Mouse (Mus musculus) heart, postnatal 0 days (tissue): ENCODE data around the gene Calml3.

Experiments
- CTCF ChIP-seq: IDR thresholded peaks from 2 replicates; pipeline ENCODE4 v1.5.1; 2016; ENCODE audit warnings: antibody characterized with exemption, control low read depth, low read depth
- EP300 ChIP-seq: IDR thresholded peaks from 2 replicates; pipeline ENCODE4 v1.6.1; 2016; ENCODE audit warnings: antibody characterized with exemption, low read depth

DNA sequence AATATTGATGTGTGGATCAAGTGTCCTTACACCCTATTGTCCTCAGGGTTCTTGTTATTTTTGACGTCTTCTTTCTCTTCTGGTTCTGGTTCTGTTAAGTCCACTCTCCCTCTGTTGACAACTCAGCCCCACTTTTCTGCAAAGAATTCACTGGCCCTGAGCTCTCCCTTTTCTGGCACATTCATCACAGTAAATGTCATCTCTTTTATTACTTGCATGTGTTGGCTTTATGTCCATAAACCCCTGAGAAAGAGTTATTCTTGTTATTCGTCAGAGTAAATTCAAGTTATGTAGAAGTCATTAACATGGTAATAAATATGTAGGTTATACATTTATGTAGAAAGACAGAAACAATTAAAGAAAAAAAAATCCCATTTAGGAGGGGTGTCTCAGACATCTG is 14.6 kb downstream of the Calml3 start:
- no peak for TF ChIP-seq CTCF
- no peak for TF ChIP-seq EP300
